8 mouse cellular contexts compared by ENCODE assay signal in genomic region chr4:148288055-148288549, GRCm38 (mm10). TPM values are rescaled to one million over a fixed set of nuclear protein-coding genes. Genes with fewer than 3 reads are reported as not detected.
DNase-seq lines count a peak whose midpoint lies in the region; ATAC-seq lines count a peak whose summit lies in the region.

No protein-coding gene starts in this region.

- no peak overlapping the region for H3K9ac ChIP-seq in heart, embryonic 12.5 days
- H3K9ac ChIP-seq in kidney, embryonic 14.5 days (ENCODE audit: low read depth, low read length), result no peak overlapping the region
- H3K9ac ChIP-seq in limb, embryonic 13.5 days, result no peak overlapping the region
- H3K9ac ChIP-seq in midbrain, embryonic 14.5 days (replicated peaks; ENCODE audit: low read length), result peak overlapping the region; percentile 86
- no peak overlapping the region for H3K9ac ChIP-seq in stomach, embryonic 14.5 days (replicated peaks; ENCODE audit: low read depth, low read length)

- H3K9me3 ChIP-seq in heart, embryonic 12.5 days (replicated peaks), result no peaks in the 10 kb centered on the region
- no peaks in the 10 kb centered on the region for H3K9me3 ChIP-seq in kidney, embryonic 14.5 days (ENCODE audit: control insufficient read depth, low read length)
- no peaks in the 10 kb centered on the region for H3K9me3 ChIP-seq in limb, embryonic 13.5 days
- no peaks in the 10 kb centered on the region for H3K9me3 ChIP-seq in midbrain, embryonic 14.5 days (ENCODE audit: control insufficient read depth, low read length)
- no peaks in the 10 kb centered on the region for H3K9me3 ChIP-seq in stomach, embryonic 14.5 days (ENCODE audit: control insufficient read depth, low read depth, low read length)

- no peaks in the 10 kb centered on the region for H3K36me3 ChIP-seq in heart, embryonic 12.5 days
- no peaks in the 10 kb centered on the region for H3K36me3 ChIP-seq in kidney, embryonic 14.5 days (ENCODE audit: control insufficient read depth, insufficient read depth, low read length)
- no peaks in the 10 kb centered on the region for H3K36me3 ChIP-seq in limb, embryonic 13.5 days
- H3K36me3 ChIP-seq in midbrain, embryonic 14.5 days (ENCODE audit: control insufficient read depth, insufficient read depth, low read length), result no peaks in the 10 kb centered on the region
- H3K36me3 ChIP-seq in stomach, embryonic 14.5 days (ENCODE audit: control insufficient read depth, insufficient read depth, low read length), result no peaks in the 10 kb centered on the region

- DNase-seq in B cell, adult 2 months, result peak; percentile 20 to 26
- peak; percentile 61 for DNase-seq in c-Kit-positive CD71-negative TER-119-negative erythroid progenitor cells, embryonic 14.5 days (ENCODE audit: low read depth)
- peak; percentile 17 for DNase-seq in fibroblast of lung, adult 2 months (ENCODE audit: low read depth)
- DNase-seq in midbrain, embryonic 14.5 days, result peak; percentile 98

- H3K4me2 ChIP-seq in heart, embryonic 12.5 days, result peak overlapping the region; percentile 67
- H3K4me2 ChIP-seq in kidney, embryonic 14.5 days (replicated peaks; ENCODE audit: low read depth, low read length), result peak overlapping the region; percentile 71
- H3K4me2 ChIP-seq in limb, embryonic 13.5 days (replicated peaks), result peak overlapping the region; percentile 70
- H3K4me2 ChIP-seq in midbrain, embryonic 14.5 days (ENCODE audit: low read length), result peak overlapping the region; percentile 83
- peak overlapping the region; percentile 49 for H3K4me2 ChIP-seq in stomach, embryonic 14.5 days (replicated peaks; ENCODE audit: low read depth, low read length)

- 5% methylated on average over 32 of the region's 32 CpGs for WGBS in heart, embryonic 12.5 days
- WGBS in kidney, embryonic 14.5 days, result 3% methylated on average over 30 of the region's 32 CpGs
- WGBS in limb, embryonic 13.5 days, result 3% methylated on average over 31 of the region's 32 CpGs
- WGBS in midbrain, embryonic 14.5 days, result 2% methylated on average over 31 of the region's 32 CpGs
- 3% methylated on average over 32 of the region's 32 CpGs for WGBS in stomach, embryonic 14.5 days

- H3K4me1 ChIP-seq in heart, embryonic 12.5 days (replicated peaks), result peaks cover 8% of the 10 kb centered on the region
- no peaks in the 10 kb centered on the region for H3K4me1 ChIP-seq in kidney, embryonic 14.5 days (ENCODE audit: control insufficient read depth, insufficient read depth, low read length)
- H3K4me1 ChIP-seq in limb, embryonic 13.5 days, result peaks cover 13% of the 10 kb centered on the region
- H3K4me1 ChIP-seq in midbrain, embryonic 14.5 days (ENCODE audit: control insufficient read depth, insufficient read depth, low read length), result peaks cover 62% of the 10 kb centered on the region
- 0 out of 2 replicates have a peak, but pooled peaks cover 2% of the 10 kb centered on the region for H3K4me1 ChIP-seq in stomach, embryonic 14.5 days (ENCODE audit: control insufficient read depth, insufficient read depth, low read length)

- H3K27me3 ChIP-seq in heart, embryonic 12.5 days (replicated peaks), result peaks cover 70% of the 10 kb centered on the region
- peaks cover 15% of the 10 kb centered on the region for H3K27me3 ChIP-seq in kidney, embryonic 14.5 days (ENCODE audit: control insufficient read depth, insufficient read depth, low read length)
- peaks cover 47% of the 10 kb centered on the region for H3K27me3 ChIP-seq in limb, embryonic 13.5 days
- no peaks in the 10 kb centered on the region for H3K27me3 ChIP-seq in midbrain, embryonic 14.5 days (ENCODE audit: control insufficient read depth, insufficient read depth, low read length)
- peaks cover 27% of the 10 kb centered on the region for H3K27me3 ChIP-seq in stomach, embryonic 14.5 days (ENCODE audit: control insufficient read depth, insufficient read depth, low read length)

- peak overlapping the region; percentile 42 for H3K4me3 ChIP-seq in heart, embryonic 12.5 days
- peak overlapping the region; percentile 39 for H3K4me3 ChIP-seq in kidney, embryonic 14.5 days (ENCODE audit: low read length)
- peak overlapping the region; percentile 43 for H3K4me3 ChIP-seq in limb, embryonic 13.5 days
- H3K4me3 ChIP-seq in midbrain, embryonic 14.5 days (replicated peaks; ENCODE audit: low read depth, low read length), result peak overlapping the region; percentile 73
- peak overlapping the region; percentile 32 for H3K4me3 ChIP-seq in stomach, embryonic 14.5 days (ENCODE audit: low read depth, low read length)

- ATAC-seq in heart, embryonic 12.5 days (ENCODE audit: insufficient number of reproducible peaks, low FRiP score), result peak; percentile 76
- peak; percentile 90 for ATAC-seq in kidney, embryonic 14.5 days (ENCODE audit: low FRiP score, low TSS enrichment)
- ATAC-seq in limb, embryonic 13.5 days (ENCODE audit: low FRiP score, low read depth), result peak; percentile 84
- ATAC-seq in midbrain, embryonic 14.5 days (ENCODE audit: low FRiP score, low TSS enrichment), result peak; percentile 93
- ATAC-seq in stomach, embryonic 14.5 days (ENCODE audit: insufficient number of reproducible peaks, insufficient read depth, low FRiP score, low read depth), result peak; percentile 78

- H3K27ac ChIP-seq in heart, embryonic 12.5 days (ENCODE audit: poor library complexity, severe bottlenecking), result no peak overlapping the region
- no peak overlapping the region for H3K27ac ChIP-seq in kidney, embryonic 14.5 days (ENCODE audit: low read depth, low read length)
- H3K27ac ChIP-seq in limb, embryonic 13.5 days, result no peak overlapping the region
- H3K27ac ChIP-seq in midbrain, embryonic 14.5 days (replicated peaks; ENCODE audit: low read depth, low read length), result peak overlapping the region; percentile 82
- no peak overlapping the region for H3K27ac ChIP-seq in stomach, embryonic 14.5 days (ENCODE audit: low read length)

RNA-seq across cellular contexts. Expression of gene Disp3, which starts 0.3 kb away (rescaled TPM):
- polyA plus RNA-seq in heart, embryonic 12.5 days (2016; fragmentation: Nextera tagmentation; extraction: Ambion mirVana), result 0.10 TPM in 1 of 2 replicates, not detected in the other
- polyA plus RNA-seq in kidney, embryonic 14.5 days (2014; fragmentation: Nextera tagmentation; extraction: Ambion mirVana), result 0.14 and 0.34 TPM in 2 replicates
- polyA plus RNA-seq in limb, embryonic 13.5 days (2015; fragmentation: Nextera tagmentation; extraction: Ambion mirVana), result 0.13 and 0.32 TPM in 2 replicates
- polyA plus RNA-seq in midbrain, embryonic 14.5 days (2014; fragmentation: Nextera tagmentation; extraction: Ambion mirVana), result 10.6 and 11.8 TPM in 2 replicates
- polyA plus RNA-seq in stomach, embryonic 14.5 days (2014; fragmentation: Nextera tagmentation; extraction: Ambion mirVana), result 0.12 and 0.24 TPM in 2 replicates

Comparison
In these comparisons a context has a peak if more than half of its experiments do, and no peak if none do; other contexts are left out.
1. DNase-seq: peak in every context shown above with its lines; median percentile 98 in midbrain, embryonic 14.5 days; 61 in c-Kit-positive CD71-negative TER-119-negative erythroid progenitor cells, embryonic 14.5 days; 23 in B cell, adult 2 months; 17 in fibroblast of lung, adult 2 months.